Mouse (Mus musculus) stomach, postnatal 0 days (tissue): Measurements from ENCODE around the gene Prpf40b. TPM values are rescaled to one million over a fixed set of nuclear protein-coding genes. Genes with fewer than 3 reads are reported as not detected.

ENCODE experiments used
- ATAC-seq: fragments of 200-750 bp; cut with Nextera tagmentation; 2 replicates; pipeline ENCODE4 v1.8.0; 2017; ENCODE audit not compliant: low FRiP score, low TSS enrichment
- DNase-seq: peaks from one replicate; pipeline ENCODE4 v3.0.0-alpha.2; 2016; ENCODE audit warnings: low spot score
- H3K27ac ChIP-seq: fragments of 300-500 bp; sonication (generic); replicated peaks from 2 replicates; pipeline ENCODE4 v1.5.1; 2014; ENCODE audit warnings: mild to moderate bottlenecking, control low read depth
- H3K27me3 ChIP-seq: fragments of 300-500 bp; sonication (generic); 2 replicates; pipeline ENCODE4 v1.6.1; 2014; ENCODE audit warnings: low read length; ENCODE audit not compliant: control insufficient read depth, insufficient read depth
- H3K36me3 ChIP-seq: fragments of 300-500 bp; sonication (generic); 2 replicates; pipeline ENCODE4 v1.6.1; 2014; ENCODE audit warnings: low read length, mixed read lengths; ENCODE audit not compliant: control insufficient read depth, insufficient read depth
- H3K4me1 ChIP-seq: fragments of 300-500 bp; sonication (generic); replicated peaks from 2 replicates; pipeline ENCODE4 v1.6.1; 2014; ENCODE audit warnings: antibody characterized with exemption; ENCODE audit not compliant: control insufficient read depth, insufficient read depth
- H3K4me2 ChIP-seq: fragments of 300-500 bp; sonication (generic); replicated peaks from 2 replicates; pipeline ENCODE4 v1.6.1; 2014; ENCODE audit warnings: low read depth, mild to moderate bottlenecking, control low read depth, moderate library complexity
- H3K4me3 ChIP-seq: fragments of 300-500 bp; sonication (generic); 2 replicates; pipeline ENCODE4 v1.5.1; 2014; ENCODE audit warnings: low read depth, low read length, control low read depth
- H3K9ac ChIP-seq: fragments of 300-500 bp; sonication (generic); 2 replicates; pipeline ENCODE4 v1.6.1; 2014; ENCODE audit warnings: mild to moderate bottlenecking, low read length, control low read depth, mixed read lengths
- H3K9me3 ChIP-seq: fragments of 300-500 bp; sonication (generic); 2 replicates; pipeline ENCODE4 v1.6.1; 2016; ENCODE audit warnings: low read length; ENCODE audit not compliant: control insufficient read depth
- CTCF ChIP-seq: IDR thresholded peaks from 2 replicates; pipeline ENCODE4 v1.5.1; 2016; ENCODE audit warnings: antibody characterized with exemption, low read depth, mild to moderate bottlenecking, moderate library complexity
- EP300 ChIP-seq: optimal IDR thresholded peaks from 2 replicates; pipeline ENCODE3; 2016; ENCODE audit warnings: antibody characterized with exemption
- WGBS: fragments of 180-500 bp; shearing (Covaris S2); extraction: QIAGEN DNeasy Blood & Tissue Kit; methylation state at CpG from one replicate; pipeline ENCODE4 v1.1.7; 2014; 5-methylcytosine and 5-hydroxymethylcytosine counted together
- polyA plus RNA-seq: library from polyadenylated mRNA; unstranded; fragments of >200 nt; fragmentation: Nextera tagmentation; extraction: Ambion mirVana; gene quantifications from 2 replicates; pipeline ENCODE4 v1.2.1, GENCODE M21; 2015

Prpf40b gene
- polyA plus RNA-seq, 1 experiment from 2014 or later, result 18.3 TPM

- DNase-seq (no peak), ATAC-seq (no peak)
- TF ChIP-seq CTCF (no peak), EP300 (no peak)
- Histone ChIP-seq H3K36me3 (no peaks in the 10 kb centered on the region), H3K4me2 (no peak overlapping the region), H3K27ac (no peak overlapping the region), H3K27me3 (no peaks in the 10 kb centered on the region), H3K9me3 (no peaks in the 10 kb centered on the region), H3K4me1 (no peaks in the 10 kb centered on the region), H3K9ac (no peak overlapping the region), H3K4me3 (no peak overlapping the region)
- WGBS, result 64% methylated on average over 9 of the region's 9 CpGs
Measured at GRCm38 (mm10) chr15:99358952-99359351, 64.1 kb downstream of the Prpf40b start.

- DNase-seq, result no peak
- no peak overlapping the region for H3K9ac ChIP-seq
- no peak for ATAC-seq
- WGBS, result 61% methylated on average over 7 of the region's 7 CpGs
- H3K27me3 ChIP-seq, result no peaks in the 10 kb centered on the region
- H3K27ac ChIP-seq, result no peak overlapping the region
- no peak for TF ChIP-seq CTCF
- TF ChIP-seq EP300, result no peak
- no peak overlapping the region for H3K4me2 ChIP-seq
- H3K4me3 ChIP-seq, result no peak overlapping the region
- no peaks in the 10 kb centered on the region for H3K9me3 ChIP-seq
- 0 out of 2 replicates have a peak, but pooled peaks cover 2% of the 10 kb centered on the region for H3K4me1 ChIP-seq
- H3K36me3 ChIP-seq, result no peaks in the 10 kb centered on the region
Measured at GRCm38 (mm10) chr15:99364022-99364530, 69.2 kb downstream of the Prpf40b start.

GRCm38 (mm10) chr15:99364921-99365320, 70.0 kb downstream of the Prpf40b start:
- no peaks in the 10 kb centered on the region for H3K36me3 ChIP-seq
- no peak overlapping the region for H3K4me3 ChIP-seq
- 0 out of 2 replicates have a peak, but pooled peaks cover 3% of the 10 kb centered on the region for H3K4me1 ChIP-seq
- 75% methylated on average over 8 of the region's 8 CpGs for WGBS
- no peaks in the 10 kb centered on the region for H3K9me3 ChIP-seq
- no peak overlapping the region for H3K4me2 ChIP-seq
- DNase-seq (no peak), ATAC-seq (no peak)
- TF ChIP-seq CTCF, result no peak
- TF ChIP-seq EP300, result no peak
- H3K27ac ChIP-seq, result no peak overlapping the region
- no peak overlapping the region for H3K9ac ChIP-seq
- no peaks in the 10 kb centered on the region for H3K27me3 ChIP-seq

Other genes starting within 250 kb of the Prpf40b start
- 25.7 and 28.6 TPM in 2 replicates for gene Prph, start 239.9 kb upstream of the Prpf40b start, polyA plus RNA-seq
- gene Troap, start 220.5 kb upstream of the Prpf40b start, polyA plus RNA-seq, result 5.1 and 7.1 TPM in 2 replicates
- gene C1ql4, start 207.3 kb upstream of the Prpf40b start, polyA plus RNA-seq, result not detected in 2 replicates
- gene Dnajc22, start 201.9 kb upstream of the Prpf40b start, polyA plus RNA-seq, result 13.5 and 14.4 TPM in 2 replicates
- 13.7 and 13.9 TPM in 2 replicates for gene Spats2, start 169.2 kb upstream of the Prpf40b start, polyA plus RNA-seq
- gene Kcnh3, start 70.2 kb upstream of the Prpf40b start, polyA plus RNA-seq, result 0.29 and 0.30 TPM in 2 replicates
- gene Mcrs1, start 43.1 kb upstream of the Prpf40b start, polyA plus RNA-seq, result 64.2 and 66.4 TPM in 2 replicates
- 0.28 TPM in 1 of 2 replicates, not detected in the other for gene Fam186b, start 801 bp downstream of the Prpf40b start, polyA plus RNA-seq
- gene Fmnl3, start 75.4 kb downstream of the Prpf40b start, polyA plus RNA-seq, result 8.0 and 8.6 TPM in 2 replicates
- gene Tmbim6, start 97.8 kb downstream of the Prpf40b start, polyA plus RNA-seq, result 469 and 479 TPM in 2 replicates
- gene Nckap5l, start 162.7 kb downstream of the Prpf40b start, polyA plus RNA-seq, result 2.1 and 2.4 TPM in 2 replicates
- gene Bcdin3d, start 179.6 kb downstream of the Prpf40b start, polyA plus RNA-seq, result 9.3 and 10.4 TPM in 2 replicates
- 0.62 and 0.81 TPM in 2 replicates for gene Faim2, start 233.1 kb downstream of the Prpf40b start, polyA plus RNA-seq